In genomic region chr11:121847790-121848299, GRCm38 (mm10) we compare ENCODE assay signal across 8 mouse cellular contexts. TPM values are rescaled to one million over a fixed set of nuclear protein-coding genes. Genes with fewer than 3 reads are reported as not detected.
A peak's percentile ranks its signal among the peaks of the same experiment; 100 is the strongest.
DNase-seq lines count a peak whose midpoint lies in the region; ATAC-seq lines count a peak whose summit lies in the region.

No protein-coding gene starts in this region.

- intact Hi-C loops in gastrocnemius, postnatal 14 days (cut with DNase I; ENCODE audit: low total_unique reads): no loop called here

- ATAC-seq in inflammation-experienced regulatory T-cells, adult 6 months: peak; percentile 98
- peak; percentile 99 for ATAC-seq in megakaryocyte progenitor cell, adult 5-6 weeks (replicated peaks; ENCODE audit: poor library complexity)

- peak; percentile 81 for DNase-seq in adipocyte (ENCODE audit: low spot score)
- DNase-seq in embryo, embryonic 10.5 days (ENCODE audit: low spot score): peak; percentile 94
- peak; percentile 51 for DNase-seq in gastrocnemius, postnatal 14 days
- peak; percentile 31 to 40 for DNase-seq in left cerebral cortex, adult 9 months (ENCODE audit: low spot score in 2 of 2)
- peak; percentile 75 for DNase-seq in right cerebral cortex, postnatal 14 days
- DNase-seq in urinary bladder, postnatal 25 days (ENCODE audit: low spot score): peak; percentile 47

RNA-seq across cellular contexts. Expression of gene Ptchd3, which starts 17.8 kb away (rescaled TPM):
- not detected for total RNA-seq in gastrocnemius, postnatal 14 days (2021)
- not detected for polyA plus RNA-seq in inflammation-experienced regulatory T-cells, adult 6 months (2017; shearing (Covaris generic))
- total RNA-seq in megakaryocyte progenitor cell, adult 5-6 weeks (2015): not detected in 2 replicates
- total RNA-seq in megakaryocyte progenitor cell, adult 5-6 weeks (2017): not detected in 2 replicates

Comparison
In these comparisons a context has a peak if more than half of its experiments do, and no peak if none do; other contexts are left out.
1. Peak in every context shown above with its lines: DNase-seq and ATAC-seq.
2. DNase-seq: peak in every context shown above with its lines; median percentile 94 in embryo, embryonic 10.5 days; 81 in adipocyte; 75 in right cerebral cortex, postnatal 14 days; 51 in gastrocnemius, postnatal 14 days; 47 in urinary bladder, postnatal 25 days; 36 in left cerebral cortex, adult 9 months.